Mouse (Mus musculus) midbrain, embryonic 12.5 days (tissue): ENCODE data around the gene Kntc1. TPM values are rescaled to one million over a fixed set of nuclear protein-coding genes. Genes with fewer than 3 reads are reported as not detected.
"Not testable (repeated sequence)": the region's sequence is repeated elsewhere in the genome, so short reads cannot be mapped to it uniquely, and the experiment has no call there.

Experiments
- ATAC-seq: fragments of 200-750 bp; cut with Nextera tagmentation; 2 replicates; pipeline ENCODE4 v1.8.0; 2017; ENCODE audit warnings: low read depth, moderate TSS enrichment, moderate library complexity; ENCODE audit not compliant: low FRiP score
- H3K27ac ChIP-seq: fragments of 300-500 bp; sonication (generic); replicated peaks from 2 replicates; pipeline ENCODE4 v1.5.1; 2016; ENCODE audit warnings: mild to moderate bottlenecking
- H3K27me3 ChIP-seq: fragments of 300-500 bp; sonication (generic); 2 replicates; pipeline ENCODE4 v1.6.1; 2016; ENCODE audit warnings: mild to moderate bottlenecking
- H3K36me3 ChIP-seq: fragments of 300-500 bp; sonication (generic); 2 replicates; pipeline ENCODE4 v1.6.1; 2016
- H3K4me1 ChIP-seq: fragments of 300-500 bp; sonication (generic); 2 replicates; pipeline ENCODE4 v1.6.1; 2016
- H3K4me2 ChIP-seq: fragments of 300-500 bp; sonication (generic); replicated peaks from 2 replicates; pipeline ENCODE4 v1.6.1; 2016; ENCODE audit warnings: mild to moderate bottlenecking, moderate library complexity
- H3K4me3 ChIP-seq: fragments of 300-500 bp; sonication (generic); 2 replicates; pipeline ENCODE4 v1.5.1; 2016; ENCODE audit warnings: mild to moderate bottlenecking
- H3K9ac ChIP-seq: fragments of 300-500 bp; sonication (generic); replicated peaks from 2 replicates; pipeline ENCODE4 v1.6.1; 2016; ENCODE audit warnings: mild to moderate bottlenecking, moderate library complexity
- H3K9me3 ChIP-seq: fragments of 300-500 bp; sonication (generic); 2 replicates; pipeline ENCODE4 v1.6.1; 2016; ENCODE audit warnings: mild to moderate bottlenecking
- WGBS: fragments of 180-500 bp; shearing (Covaris S2); methylation state at CpG from one replicate; pipeline ENCODE4 v1.1.7; 2016; 5-methylcytosine and 5-hydroxymethylcytosine counted together
- polyA plus RNA-seq: library from polyadenylated mRNA; unstranded; fragments of >200 nt; fragmentation: Nextera tagmentation; extraction: Ambion mirVana; gene quantifications from 2 replicates; pipeline ENCODE4 v1.2.1, GENCODE M21; 2016

The Kntc1 gene
- 36.5 and 44.9 TPM in 2 replicates for polyA plus RNA-seq

DNA sequence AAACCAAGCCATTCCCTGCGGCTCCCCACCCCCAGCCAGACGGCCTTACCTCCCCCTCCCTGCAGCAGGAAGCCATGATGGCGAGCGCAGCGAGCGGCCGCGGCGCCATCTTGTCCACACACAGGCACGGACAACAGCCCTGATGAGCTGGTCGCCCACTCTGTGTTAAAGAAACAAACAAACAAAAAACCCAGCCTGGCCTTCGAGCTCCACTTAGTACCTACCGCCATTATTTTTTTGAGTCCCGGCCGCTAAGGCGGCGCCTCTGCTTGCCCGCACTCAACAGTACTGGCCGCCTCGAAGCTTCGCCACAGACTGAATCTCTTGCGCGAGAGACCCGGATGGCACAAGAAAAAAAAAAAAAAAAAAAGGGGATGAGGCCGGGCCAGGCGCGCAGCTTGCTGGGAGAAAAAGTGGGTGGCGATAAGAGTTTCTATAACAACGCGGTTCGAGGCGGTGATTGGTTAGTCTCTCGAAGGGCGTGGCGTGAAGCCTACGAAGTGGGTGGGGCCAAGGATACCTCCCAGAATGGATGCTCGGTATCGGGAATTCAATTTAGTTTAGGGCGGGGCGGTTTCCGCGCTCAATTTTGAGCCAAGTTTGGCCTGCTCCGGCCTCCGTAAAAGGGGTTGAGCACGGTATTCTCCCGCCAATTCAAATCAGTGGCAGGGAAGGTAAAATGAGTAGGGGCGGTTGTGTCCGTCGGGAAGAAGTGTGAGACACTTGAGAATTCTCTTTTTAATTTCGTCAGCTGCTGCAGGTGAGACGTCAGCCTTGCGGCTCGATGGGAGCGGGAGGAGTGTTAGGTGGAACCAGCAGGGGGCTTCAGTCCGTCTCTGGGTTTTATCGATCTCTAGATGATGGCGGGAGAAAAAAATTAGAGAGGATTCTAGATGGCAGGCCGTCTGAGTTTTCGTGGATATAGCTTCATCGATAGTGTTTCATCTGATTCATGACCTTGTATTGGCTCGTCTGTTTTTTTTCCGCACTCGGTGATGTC is at the start of gene Kntc1, which contains the start of gene Rsrc2:
TSS of gene Kntc1 (plus strand) at position 652 of the 1,000 bp plus-strand sequence.
TSS of gene Rsrc2 (minus strand) at position 350 of the 1,000 bp plus-strand sequence.
- Histone ChIP-seq H3K4me1 (peaks cover 28% of the 10 kb centered on the region), H3K27me3 (no peaks in the 10 kb centered on the region), H3K27ac (peak within 1 kb of the TSS; percentile 98), H3K4me3 (peak within 1 kb of the TSS; percentile 76), H3K9ac (peak within 1 kb of the TSS; percentile 88), H3K9me3 (no peaks in the 10 kb centered on the region), H3K36me3 (peaks cover 21% of the 10 kb centered on the region), H3K4me2 (peak within 1 kb of the TSS; percentile 87)
- under 1% methylated on average over 63 of the region's 63 CpGs for WGBS
- peak; percentile 97 for ATAC-seq

- no peak for ATAC-seq
- H3K4me1 ChIP-seq, result no peaks in the 10 kb centered on the region
- H3K9me3 ChIP-seq, result no peaks in the 10 kb centered on the region
- H3K4me2 ChIP-seq, result no peak overlapping the region
- no peak overlapping the region for H3K4me3 ChIP-seq
- H3K27ac ChIP-seq, result no peak overlapping the region
- H3K27me3 ChIP-seq, result no peaks in the 10 kb centered on the region
- 84% methylated on average over 11 of the region's 11 CpGs for WGBS
- peaks cover 68% of the 10 kb centered on the region for H3K36me3 ChIP-seq
- H3K9ac ChIP-seq, result no peak overlapping the region
Observed at GRCm38 (mm10) chr5:123700625-123701024, 48.9 kb upstream of the Kntc1 start.

DNA sequence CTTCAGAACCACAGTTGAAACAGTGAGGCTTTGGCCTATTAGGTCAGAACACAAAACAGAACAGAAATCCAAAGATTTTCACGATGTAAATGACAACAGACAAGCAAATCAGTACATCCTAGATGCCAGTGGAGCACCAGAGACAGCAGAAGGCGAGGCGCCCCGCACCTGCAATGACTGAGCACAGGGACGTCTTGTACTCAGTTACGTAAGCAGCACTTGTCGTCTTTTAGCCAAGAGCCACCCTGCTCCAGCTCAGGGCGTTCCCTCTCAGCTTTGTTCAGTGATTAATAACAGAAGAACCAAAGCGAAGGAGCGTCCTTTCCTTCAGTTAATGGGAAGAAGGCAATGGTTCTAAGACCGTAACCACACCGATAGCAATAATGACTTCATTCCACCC is 40.9 kb upstream of the Kntc1 start:
- ATAC-seq, result no peak
- 95% methylated on average over 12 of the region's 12 CpGs for WGBS
- H3K36me3 ChIP-seq, result peaks cover 97% of the 10 kb centered on the region

GRCm38 (mm10) chr5:123709571-123709970 is 39.9 kb upstream of the Kntc1 start:
- Histone ChIP-seq H3K4me1 (no peaks in the 10 kb centered on the region), H3K9ac (no peak overlapping the region), H3K9me3 (no peaks in the 10 kb centered on the region), H3K36me3 (peaks cover 97% of the 10 kb centered on the region), H3K27ac (no peak overlapping the region), H3K27me3 (no peaks in the 10 kb centered on the region), H3K4me2 (no peak overlapping the region), H3K4me3 (no peak overlapping the region)
- ATAC-seq, result no peak
- whole genome bisulfite sequencing, result 86% methylated on average over 4 of the region's 4 CpGs

More for the DNA sequence above, 40.9 kb upstream of the Kntc1 start:
- Histone ChIP-seq H3K4me3 (no peak overlapping the region), H3K4me2 (no peak overlapping the region), H3K27ac (no peak overlapping the region), H3K9ac (no peak overlapping the region), H3K9me3 (no peaks in the 10 kb centered on the region), H3K27me3 (no peaks in the 10 kb centered on the region), H3K4me1 (no peaks in the 10 kb centered on the region)

DNA sequence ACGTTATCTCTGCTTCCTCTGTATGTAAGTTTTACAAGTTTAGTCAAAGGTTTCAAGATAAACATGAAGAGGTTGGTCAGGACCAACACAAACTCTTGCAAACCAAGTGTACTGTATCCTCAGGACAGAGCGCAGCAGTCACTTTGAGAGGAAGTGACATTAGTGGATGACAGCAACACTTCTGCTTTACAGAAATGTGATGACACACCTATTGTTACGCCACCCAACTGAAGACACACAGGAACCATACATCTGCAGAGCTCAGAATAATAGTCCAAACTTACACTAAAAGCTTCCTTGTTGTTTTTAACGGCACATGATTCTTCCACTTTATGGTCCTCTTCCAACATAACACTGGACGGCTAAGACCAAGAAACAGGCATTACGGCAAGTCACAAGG is 35.7 kb upstream of the Kntc1 start:
- Histone ChIP-seq H3K4me1 (peaks cover 15% of the 10 kb centered on the region), H3K36me3 (peaks cover 86% of the 10 kb centered on the region), H3K27ac (no peak overlapping the region), H3K4me2 (no peak overlapping the region), H3K9me3 (no peaks in the 10 kb centered on the region), H3K9ac (no peak overlapping the region), H3K27me3 (no peaks in the 10 kb centered on the region), H3K4me3 (no peak overlapping the region)
- 96% methylated on average over 6 of the region's 6 CpGs for WGBS
- no peak for ATAC-seq

GRCm38 (mm10) chr5:123714622-123715021 is 34.9 kb upstream of the Kntc1 start:
- Histone ChIP-seq H3K4me1 (peaks cover 23% of the 10 kb centered on the region), H3K9ac (no peak overlapping the region), H3K27ac (no peak overlapping the region), H3K9me3 (no peaks in the 10 kb centered on the region), H3K4me3 (no peak overlapping the region), H3K36me3 (peaks cover 78% of the 10 kb centered on the region), H3K27me3 (no peaks in the 10 kb centered on the region), H3K4me2 (no peak overlapping the region)
- WGBS, result 91% methylated on average over 4 of the region's 4 CpGs
- no peak for ATAC-seq

- Histone ChIP-seq H3K4me1 (peaks cover 24% of the 10 kb centered on the region), H3K9me3 (no peaks in the 10 kb centered on the region), H3K27me3 (no peaks in the 10 kb centered on the region), H3K4me3 (peak within 1 kb of the TSS; percentile 94), H3K9ac (peak within 1 kb of the TSS; percentile 88), H3K36me3 (peaks cover 18% of the 10 kb centered on the region), H3K27ac (peak within 1 kb of the TSS; percentile 83), H3K4me2 (peak within 1 kb of the TSS; percentile 84)
- under 1% methylated on average over 83 of the region's 83 CpGs for WGBS
- peak; percentile 100 for ATAC-seq
Observed at GRCm38 (mm10) chr5:123720328-123721311, 28.9 kb upstream of the Kntc1 start, which contains the start of gene Zcchc8. Gene Zcchc8 (minus strand): TSS chr5:123721100.

- peaks cover 15% of the 10 kb centered on the region for H3K36me3 ChIP-seq
- not testable (repeated sequence) for H3K4me3 ChIP-seq, H3K27me3 ChIP-seq, H3K27ac ChIP-seq, H3K9me3 ChIP-seq, ATAC-seq, H3K4me1 ChIP-seq, H3K4me2 ChIP-seq, H3K9ac ChIP-seq
- 90% methylated on average over 7 of the region's 7 CpGs for WGBS
Observed at GRCm38 (mm10) chr5:123723816-123724215, 25.7 kb upstream of the Kntc1 start.

GRCm38 (mm10) chr5:123730981-123731380 is 18.5 kb upstream of the Kntc1 start:
- H3K4me2 ChIP-seq, result no peak overlapping the region
- no peak for ATAC-seq
- H3K27ac ChIP-seq, result no peak overlapping the region
- no peaks in the 10 kb centered on the region for H3K4me1 ChIP-seq
- H3K36me3 ChIP-seq, result peaks cover 78% of the 10 kb centered on the region
- 95% methylated on average over 2 of the region's 2 CpGs for WGBS
- H3K27me3 ChIP-seq, result no peaks in the 10 kb centered on the region
- no peak overlapping the region for H3K9ac ChIP-seq
- H3K4me3 ChIP-seq, result no peak overlapping the region
- H3K9me3 ChIP-seq, result no peaks in the 10 kb centered on the region

- Histone ChIP-seq H3K27me3 (no peaks in the 10 kb centered on the region), H3K4me1 (peaks cover 21% of the 10 kb centered on the region), H3K9me3 (no peaks in the 10 kb centered on the region), H3K4me2 (no peak overlapping the region), H3K9ac (no peak overlapping the region), H3K36me3 (peaks cover 40% of the 10 kb centered on the region), H3K27ac (no peak overlapping the region), H3K4me3 (no peak overlapping the region)
- WGBS, result 90% methylated on average over 2 of the region's 2 CpGs
- ATAC-seq, result no peak
Observed at GRCm38 (mm10) chr5:123744358-123744757, 5.2 kb upstream of the Kntc1 start.

GRCm38 (mm10) chr5:123746253-123746652 is 3.3 kb upstream of the Kntc1 start:
- H3K36me3 ChIP-seq, result peaks cover 26% of the 10 kb centered on the region
- H3K27me3 ChIP-seq, result no peaks in the 10 kb centered on the region
- no peak overlapping the region for H3K27ac ChIP-seq
- peak overlapping the region; percentile 87 for H3K4me2 ChIP-seq
- ATAC-seq, result no peak
- H3K9ac ChIP-seq, result 0 out of 2 replicates have a peak overlapping the region, but pooled peaks have one; percentile 17
- H3K4me3 ChIP-seq, result peak overlapping the region; percentile 76
- peaks cover 28% of the 10 kb centered on the region for H3K4me1 ChIP-seq
- no peaks in the 10 kb centered on the region for H3K9me3 ChIP-seq
